Mouse (Mus musculus) retina, postnatal 7 days (tissue): ENCODE data around the gene Cd2ap.
"Not testable (repeated sequence)": the region's sequence is repeated elsewhere in the genome, so short reads cannot be mapped to it uniquely, and the experiment has no call there.

Source experiments
- DNase-seq: peaks from one replicate; pipeline ENCODE4 v3.0.0-alpha.2; 2012; ENCODE audit warnings: low read depth, low spot score

Gene Cd2ap

GRCm38 (mm10) chr17:42876001-42876903 is at the start of gene Cd2ap:
Cd2ap (minus strand) TSS chr17:42876665.
- peak; percentile 94 for DNase-seq

GRCm38 (mm10) chr17:42924731-42925130 is 48.3 kb upstream of the Cd2ap start:
- no peak for DNase-seq

GRCm38 (mm10) chr17:42918810-42919209 is 42.3 kb upstream of the Cd2ap start:
- DNase-seq = no peak

GRCm38 (mm10) chr17:42914726-42915125 is 38.3 kb upstream of the Cd2ap start:
- DNase-seq = no peak

GRCm38 (mm10) chr17:42912193-42912592 is 35.7 kb upstream of the Cd2ap start:
- DNase-seq = no peak

GRCm38 (mm10) chr17:42910476-42910875 is 34.0 kb upstream of the Cd2ap start:
- no peak for DNase-seq

GRCm38 (mm10) chr17:42909376-42909775 is 32.9 kb upstream of the Cd2ap start:
- DNase-seq = no peak

- no peak for DNase-seq
Observed at GRCm38 (mm10) chr17:42908744-42909370, 32.4 kb upstream of the Cd2ap start.

GRCm38 (mm10) chr17:42908136-42908535 is 31.7 kb upstream of the Cd2ap start:
- no peak for DNase-seq

GRCm38 (mm10) chr17:42906456-42906855 is 30.0 kb upstream of the Cd2ap start:
- not testable (repeated sequence) for DNase-seq

- DNase-seq = no peak
Observed at GRCm38 (mm10) chr17:42905919-42906318, 29.5 kb upstream of the Cd2ap start.

GRCm38 (mm10) chr17:42900795-42901194 is 24.3 kb upstream of the Cd2ap start:
- no peak for DNase-seq

GRCm38 (mm10) chr17:42887282-42887707 is 10.8 kb upstream of the Cd2ap start:
- DNase-seq = no peak

- DNase-seq = no peak
Observed at GRCm38 (mm10) chr17:42885091-42885501, 8.6 kb upstream of the Cd2ap start.

GRCm38 (mm10) chr17:42884382-42884781 is 7.9 kb upstream of the Cd2ap start:
- DNase-seq = no peak

GRCm38 (mm10) chr17:42883769-42884168 is 7.3 kb upstream of the Cd2ap start:
- no peak for DNase-seq

- DNase-seq = no peak
Observed at GRCm38 (mm10) chr17:42883315-42883714, 6.8 kb upstream of the Cd2ap start.

GRCm38 (mm10) chr17:42882873-42883272 is 6.4 kb upstream of the Cd2ap start:
- no peak for DNase-seq

- DNase-seq = no peak
Observed at GRCm38 (mm10) chr17:42876904-42877425, 500 bp upstream of the Cd2ap start.

GRCm38 (mm10) chr17:42875571-42876000 is 879 bp downstream of the Cd2ap start:
- DNase-seq = no peak

GRCm38 (mm10) chr17:42875015-42875414 is 1.4 kb downstream of the Cd2ap start:
- no peak for DNase-seq

GRCm38 (mm10) chr17:42870465-42870864 is 6.0 kb downstream of the Cd2ap start:
- DNase-seq = no peak

GRCm38 (mm10) chr17:42863186-42863585 is 13.3 kb downstream of the Cd2ap start:
- DNase-seq = no peak
